Mouse (Mus musculus) liver, embryonic 16.5 days (tissue): ENCODE results near the gene D430019H16Rik. TPM values are rescaled to one million over a fixed set of nuclear protein-coding genes. Genes with fewer than 3 reads are reported as not detected.

Source experiments
- ATAC-seq: fragments of 200-750 bp; cut with Nextera tagmentation; 2 replicates; pipeline ENCODE4 v1.8.0; 2017; ENCODE audit warnings: low read depth, mild to moderate bottlenecking, moderate number of reproducible peaks, moderate library complexity
- H3K27ac ChIP-seq: fragments of 300-500 bp; sonication (generic); 2 replicates; pipeline ENCODE4 v1.5.1; 2014; ENCODE audit warnings: mild to moderate bottlenecking, low read length
- H3K27me3 ChIP-seq: fragments of 300-500 bp; sonication (generic); 2 replicates; pipeline ENCODE4 v1.6.1; 2014; ENCODE audit warnings: low read depth, low read length, mixed read lengths; ENCODE audit not compliant: control insufficient read depth, insufficient read depth
- H3K36me3 ChIP-seq: fragments of 300-500 bp; sonication (generic); 2 replicates; pipeline ENCODE4 v1.6.1; 2014; ENCODE audit warnings: mild to moderate bottlenecking; ENCODE audit not compliant: control insufficient read depth, insufficient read depth
- H3K4me1 ChIP-seq: fragments of 300-500 bp; sonication (generic); 2 replicates; pipeline ENCODE4 v1.6.1; 2014; ENCODE audit warnings: low read depth, low read length, mixed read lengths; ENCODE audit not compliant: control insufficient read depth
- H3K4me2 ChIP-seq: fragments of 300-500 bp; sonication (generic); 2 replicates; pipeline ENCODE4 v1.6.1; 2014; ENCODE audit warnings: low read depth, low read length, mixed read lengths
- H3K4me3 ChIP-seq: fragments of 300-500 bp; sonication (generic); 2 replicates; pipeline ENCODE4 v1.5.1; 2014; ENCODE audit warnings: low read depth, mild to moderate bottlenecking, low read length
- H3K9ac ChIP-seq: fragments of 300-500 bp; sonication (generic); 2 replicates; pipeline ENCODE4 v1.6.1; 2014; ENCODE audit warnings: low read depth, low read length
- H3K9me3 ChIP-seq: fragments of 300-500 bp; sonication (generic); replicated peaks from 2 replicates; pipeline ENCODE4 v1.6.1; 2016; ENCODE audit warnings: low read length; ENCODE audit not compliant: control insufficient read depth
- WGBS: fragments of 180-500 bp; shearing (Covaris S2); extraction: QIAGEN DNeasy Blood & Tissue Kit; methylation state at CpG from one replicate; pipeline ENCODE4 v1.1.7; 2014; ENCODE audit not compliant: insufficient replicate concordance; 5-methylcytosine and 5-hydroxymethylcytosine counted together
- polyA plus RNA-seq: library from polyadenylated mRNA; unstranded; fragments of >200 nt; fragmentation: Nextera tagmentation; extraction: Ambion mirVana; gene quantifications from 2 replicates; pipeline ENCODE4 v1.2.1, GENCODE M21; 2015

Gene D430019H16Rik
- polyA plus RNA-seq, 1 experiment from 2014 or later: 0.04 TPM

- H3K27ac ChIP-seq: no peak overlapping the region
- no peaks in the 10 kb centered on the region for H3K36me3 ChIP-seq
- no peaks in the 10 kb centered on the region for H3K9me3 ChIP-seq
- H3K27me3 ChIP-seq: no peaks in the 10 kb centered on the region
- ATAC-seq: no peak
- no peak overlapping the region for H3K9ac ChIP-seq
- 52% methylated on average over 6 of the region's 6 CpGs for WGBS
- H3K4me3 ChIP-seq: no peak overlapping the region
- no peak overlapping the region for H3K4me2 ChIP-seq
- no peaks in the 10 kb centered on the region for H3K4me1 ChIP-seq
These were observed 13.7 kb upstream of the D430019H16Rik start for GRCm38 (mm10) chr12:105439976-105440375.

GRCm38 (mm10) chr12:105443569-105443968, 10.1 kb upstream of the D430019H16Rik start:
- Histone ChIP-seq H3K9ac (no peak overlapping the region), H3K4me3 (no peak overlapping the region), H3K27me3 (no peaks in the 10 kb centered on the region), H3K4me2 (no peak overlapping the region), H3K36me3 (no peaks in the 10 kb centered on the region), H3K4me1 (no peaks in the 10 kb centered on the region), H3K27ac (no peak overlapping the region), H3K9me3 (no peaks in the 10 kb centered on the region)
- WGBS: 51% methylated on average over 5 of the region's 5 CpGs
- ATAC-seq: no peak

- Histone ChIP-seq H3K4me3 (no peak overlapping the region), H3K27me3 (no peaks in the 10 kb centered on the region), H3K36me3 (no peaks in the 10 kb centered on the region), H3K9ac (no peak overlapping the region), H3K9me3 (no peaks in the 10 kb centered on the region), H3K4me2 (no peak overlapping the region), H3K4me1 (no peaks in the 10 kb centered on the region), H3K27ac (no peak overlapping the region)
- WGBS: 21% methylated on average over 6 of the region's 6 CpGs
- ATAC-seq: no peak
These were observed 7.9 kb upstream of the D430019H16Rik start for GRCm38 (mm10) chr12:105445767-105446166.

- Histone ChIP-seq H3K9me3 (no peaks in the 10 kb centered on the region), H3K27me3 (peaks cover 9% of the 10 kb centered on the region), H3K4me2 (no peak overlapping the region), H3K9ac (no peak overlapping the region), H3K36me3 (no peaks in the 10 kb centered on the region), H3K4me3 (no peak overlapping the region), H3K27ac (no peak overlapping the region), H3K4me1 (no peaks in the 10 kb centered on the region)
- ATAC-seq: no peak
- 56% methylated on average over 4 of the region's 4 CpGs for WGBS
These were observed 4.4 kb upstream of the D430019H16Rik start for GRCm38 (mm10) chr12:105449239-105449638.

- H3K9me3 ChIP-seq: no peaks in the 10 kb centered on the region
- no peak overlapping the region for H3K27ac ChIP-seq
- H3K27me3 ChIP-seq: peaks cover 16% of the 10 kb centered on the region
- ATAC-seq: no peak
- 7% methylated on average over 21 of the region's 21 CpGs for whole genome bisulfite sequencing
- H3K4me2 ChIP-seq: no peak overlapping the region; the same call in 1 of the 2 replicates
- H3K4me3 ChIP-seq: peak overlapping the region; percentile 33
- no peaks in the 10 kb centered on the region for H3K36me3 ChIP-seq
- no peaks in the 10 kb centered on the region for H3K4me1 ChIP-seq
- H3K9ac ChIP-seq: no peak overlapping the region
These were observed 804 bp downstream of the D430019H16Rik start for GRCm38 (mm10) chr12:105454258-105455062.

- 12% methylated on average over 4 of the region's 4 CpGs for WGBS
- no peak for ATAC-seq
- Histone ChIP-seq H3K9ac (no peak overlapping the region), H3K27me3 (peaks cover 16% of the 10 kb centered on the region), H3K27ac (no peak overlapping the region), H3K9me3 (no peaks in the 10 kb centered on the region), H3K4me2 (no peak overlapping the region), H3K36me3 (no peaks in the 10 kb centered on the region), H3K4me1 (no peaks in the 10 kb centered on the region), H3K4me3 (no peak overlapping the region)
These were observed 1.5 kb downstream of the D430019H16Rik start for GRCm38 (mm10) chr12:105455063-105455559.

- H3K4me1 ChIP-seq: no peaks in the 10 kb centered on the region
- H3K4me2 ChIP-seq: no peak overlapping the region
- H3K27ac ChIP-seq: no peak overlapping the region
- H3K36me3 ChIP-seq: no peaks in the 10 kb centered on the region
- ATAC-seq: no peak
- 75% methylated on average over 6 of the region's 6 CpGs for WGBS
- H3K27me3 ChIP-seq: peaks cover 10% of the 10 kb centered on the region
- H3K9me3 ChIP-seq: no peaks in the 10 kb centered on the region
- H3K4me3 ChIP-seq: no peak overlapping the region
- no peak overlapping the region for H3K9ac ChIP-seq
These were observed 5.1 kb downstream of the D430019H16Rik start for GRCm38 (mm10) chr12:105458791-105459190.

- ATAC-seq: no peak
- H3K4me2 ChIP-seq: no peak overlapping the region
- 70% methylated on average over 6 of the region's 6 CpGs for WGBS
These were observed 7.4 kb downstream of the D430019H16Rik start for GRCm38 (mm10) chr12:105461066-105461465.

GRCm38 (mm10) chr12:105469026-105469425, 15.4 kb downstream of the D430019H16Rik start:
- Histone ChIP-seq H3K27me3 (no peaks in the 10 kb centered on the region), H3K36me3 (no peaks in the 10 kb centered on the region), H3K4me3 (no peak overlapping the region), H3K9me3 (no peaks in the 10 kb centered on the region), H3K9ac (no peak overlapping the region), H3K4me1 (no peaks in the 10 kb centered on the region; the same call in 1 of the 2 replicates), H3K27ac (no peak overlapping the region), H3K4me2 (no peak overlapping the region)
- ATAC-seq: no peak
- WGBS: 74% methylated on average over 8 of the region's 8 CpGs

More at GRCm38 (mm10) chr12:105461066-105461465, 7.4 kb downstream of the D430019H16Rik start:
- H3K9me3 ChIP-seq: no peaks in the 10 kb centered on the region
- H3K4me1 ChIP-seq: no peaks in the 10 kb centered on the region
- H3K27ac ChIP-seq: no peak overlapping the region
- no peaks in the 10 kb centered on the region for H3K36me3 ChIP-seq
- no peaks in the 10 kb centered on the region for H3K27me3 ChIP-seq
- H3K9ac ChIP-seq: no peak overlapping the region
- H3K4me3 ChIP-seq: no peak overlapping the region
